Mouse (Mus musculus) myocyte (in vitro differentiated cells): ENCODE measurements around the gene Cysrt1.

Experiments
- E2F4 ChIP-seq: IDR thresholded peaks from one replicate; pipeline ENCODE4 v1.6.1; 2011; ENCODE audit warnings: mild to moderate bottlenecking, control low read depth, moderate library complexity; ENCODE audit not compliant: insufficient read depth
- MAX ChIP-seq: IDR thresholded peaks from one replicate; pipeline ENCODE4 v1.6.1; 2011; ENCODE audit warnings: low read depth, mild to moderate bottlenecking, control low read depth
- MYOD1 ChIP-seq, 3 experiments: IDR thresholded peaks; one replicate each; pipeline ENCODE4 v1.6.1; 2011; ENCODE audit warnings: control low read depth in 2 of 3, low read depth in 2 of 3, mild to moderate bottlenecking in 2 of 3, moderate library complexity in 1 of 3; ENCODE audit not compliant: insufficient read length in 2 of 3, control insufficient read depth in 1 of 3
- MYOG ChIP-seq, 3 experiments: IDR thresholded peaks; one replicate each; pipeline ENCODE4 v1.6.1; 2011; ENCODE audit warnings: control low read depth in 2 of 3, low read depth in 2 of 3, mild to moderate bottlenecking in 2 of 3; ENCODE audit not compliant: insufficient read length in 2 of 3, control insufficient read depth in 1 of 3, insufficient read depth in 1 of 3
- POLR2A ChIP-seq: IDR thresholded peaks from one replicate; pipeline ENCODE4 v1.6.1; 2011; ENCODE audit warnings: low read depth, mild to moderate bottlenecking, control low read depth, moderate library complexity; ENCODE audit not compliant: insufficient read length
- POLR2AphosphoS2 ChIP-seq: IDR thresholded peaks from one replicate; pipeline ENCODE4 v1.6.1; 2011; ENCODE audit warnings: low read depth, control low read depth; ENCODE audit not compliant: insufficient read length
- REST ChIP-seq: IDR thresholded peaks from one replicate; pipeline ENCODE4 v1.6.1; 2011; ENCODE audit warnings: mild to moderate bottlenecking, control low read depth, moderate library complexity; ENCODE audit not compliant: insufficient read depth, insufficient read length
- SRF ChIP-seq: IDR thresholded peaks from one replicate; pipeline ENCODE4 v1.6.1; 2011; ENCODE audit warnings: low read depth; ENCODE audit not compliant: control insufficient read depth, insufficient read length
- TCF12 ChIP-seq: IDR thresholded peaks from one replicate; pipeline ENCODE4 v1.6.1; 2011; ENCODE audit warnings: mild to moderate bottlenecking, control low read depth; ENCODE audit not compliant: poor library complexity, insufficient read depth, severe bottlenecking
- TCF3 ChIP-seq: IDR thresholded peaks from one replicate; pipeline ENCODE4 v1.6.1; 2011; ENCODE audit warnings: low read depth, control low read depth; ENCODE audit not compliant: insufficient read length
- USF1 ChIP-seq: IDR thresholded peaks from one replicate; pipeline ENCODE4 v1.6.1; 2011; ENCODE audit warnings: low read depth, mild to moderate bottlenecking, control low read depth, moderate library complexity

GRCm38 (mm10) chr2:25194486-25195171 is 47.6 kb downstream of the Cysrt1 start:
- TF ChIP-seq MYOD1 (IDR thresholded peaks at IDR 0.05; ENCODE audit: control insufficient read depth in 1 of 3, insufficient read length in 2 of 3, low read depth in 2 of 3) (no peak), USF1 (no peak), E2F4 (no peak), POLR2A (no peak), TCF12 (no peak), REST (no peak), MAX (no peak), POLR2AphosphoS2 (no peak), SRF (no peak), TCF3 (no peak), MYOG (IDR thresholded peaks at IDR 0.05; ENCODE audit: control insufficient read depth in 1 of 3, insufficient read depth in 1 of 3, insufficient read length in 2 of 3, low read depth in 2 of 3) (no peak)
